In the genomic region with DNA sequence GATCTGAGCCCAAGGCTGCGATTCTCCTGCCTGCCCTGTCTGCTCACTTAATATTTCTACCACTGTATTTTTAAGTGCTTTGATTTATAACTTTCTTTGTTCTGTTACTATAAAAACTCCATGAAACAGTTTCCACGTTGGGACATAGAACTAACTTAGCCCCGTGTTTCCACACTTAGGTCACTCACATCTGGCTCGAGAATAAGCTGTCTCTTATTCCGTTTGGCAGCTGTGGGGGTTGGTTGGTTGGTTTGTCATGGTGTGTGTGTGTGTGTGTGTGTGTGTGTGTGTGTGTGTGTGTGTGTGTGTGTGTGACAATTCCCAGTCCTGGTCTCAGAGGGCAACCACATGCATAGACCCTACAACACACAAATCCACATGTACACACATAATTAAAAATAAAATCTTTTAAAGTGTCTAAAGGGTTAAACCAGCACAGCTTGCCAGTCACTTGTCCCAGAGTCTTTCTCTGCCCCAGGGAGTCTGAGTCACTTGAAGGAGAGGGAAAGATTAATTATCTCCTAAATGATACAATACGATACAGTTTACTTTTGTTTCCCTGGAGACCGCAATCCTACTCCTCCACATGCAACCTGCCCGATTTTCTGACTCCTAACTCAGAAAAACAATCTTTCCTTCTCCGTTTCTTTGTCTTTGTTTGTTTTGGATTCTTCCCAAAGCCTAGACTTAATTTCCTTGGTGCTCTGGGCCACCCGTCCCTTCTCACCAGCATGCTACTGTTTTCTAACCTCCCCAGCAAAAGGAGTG, we compare ENCODE assay signal across 13 mouse cellular contexts. TPM values are rescaled to one million over a fixed set of nuclear protein-coding genes. Genes with fewer than 3 reads are reported as not detected.
DNase-seq lines count a peak whose midpoint lies in the region; ATAC-seq and TF ChIP-seq lines count a peak whose summit lies in the region.
"Had no signal": no experiment of that assay in that cellular context is flagged by ENCODE, and none has a peak within 500 bp of the region (broad histone marks: within the 10 kb centered on the region; RNA-seq: fewer than 3 reads in every experiment).

No protein-coding gene starts in this region.

- ATAC-seq in heart, embryonic 11.5 days (replicated peaks; ENCODE audit: insufficient number of reproducible peaks, low FRiP score, low TSS enrichment) = no peak
- no peak for ATAC-seq in midbrain, embryonic 14.5 days (ENCODE audit: low FRiP score, low TSS enrichment)
- ATAC-seq in midbrain, embryonic 11.5 days (ENCODE audit: low FRiP score) = no peak
- ATAC-seq in limb, embryonic 11.5 days (ENCODE audit: insufficient number of reproducible peaks, low FRiP score, low TSS enrichment, low read depth) = no peak

- H3K79me2 ChIP-seq in heart, adult 2 months (replicated peaks; ENCODE audit: control insufficient read depth, insufficient read depth, low read length) = no peaks in the 10 kb centered on the region

- H3K27ac ChIP-seq in heart, embryonic 11.5 days (ENCODE audit: low read depth, low read length) = peak overlapping the region; percentile 57
- H3K27ac ChIP-seq in heart, adult 2 months = no peak overlapping the region
- H3K27ac ChIP-seq in midbrain, embryonic 14.5 days (replicated peaks; ENCODE audit: low read depth, low read length) = 0 out of 2 replicates have a peak overlapping the region, but pooled peaks have one; percentile 5
- H3K27ac ChIP-seq in midbrain, embryonic 11.5 days (ENCODE audit: low read depth, low read length) = no peak overlapping the region
- H3K27ac ChIP-seq in limb, embryonic 11.5 days (replicated peaks; ENCODE audit: low read depth, low read length) = 0 out of 2 replicates have a peak overlapping the region, but pooled peaks have one; percentile 30

- 0 out of 2 replicates have a peak overlapping the region, but pooled peaks have one; percentile 28 for H3K9ac ChIP-seq in heart, embryonic 11.5 days (ENCODE audit: low read depth, low read length)
- H3K9ac ChIP-seq in heart, adult 2 months (ENCODE audit: low read depth, low read length) = no peak overlapping the region
- no peak overlapping the region for H3K9ac ChIP-seq in midbrain, embryonic 14.5 days (replicated peaks; ENCODE audit: low read length)
- H3K9ac ChIP-seq in midbrain, embryonic 11.5 days (ENCODE audit: low read length) = no peak overlapping the region
- 0 out of 2 replicates have a peak overlapping the region, but pooled peaks have one; percentile 27 for H3K9ac ChIP-seq in limb, embryonic 11.5 days (ENCODE audit: low read length)

- no peak overlapping the region for H3K4me2 ChIP-seq in heart, embryonic 11.5 days
- H3K4me2 ChIP-seq in midbrain, embryonic 14.5 days (ENCODE audit: low read length) = no peak overlapping the region
- H3K4me2 ChIP-seq in midbrain, embryonic 11.5 days = no peak overlapping the region
- H3K4me2 ChIP-seq in limb, embryonic 11.5 days (ENCODE audit: low read depth, severe bottlenecking) = no peak overlapping the region
- H3K4me2 ChIP-seq: liver, embryonic 11.5 days had no signal

- no peak for TF ChIP-seq CTCF in heart, adult 2 months (IDR thresholded peaks at IDR 0.05)

- no peak for TF ChIP-seq EP300 in heart, adult 2 months (IDR thresholded peaks at IDR 0.05; ENCODE audit: insufficient read depth, low read depth, low read length)

- 28% methylated on average over 10 of the region's 10 CpGs for WGBS in heart, embryonic 11.5 days (ENCODE audit: insufficient replicate concordance)
- 35% methylated on average over 10 of the region's 10 CpGs for WGBS in heart, adult 2 months
- WGBS in midbrain, embryonic 14.5 days = 38% methylated on average over 10 of the region's 10 CpGs
- WGBS in midbrain, embryonic 11.5 days = 39% methylated on average over 10 of the region's 10 CpGs
- 28% methylated on average over 10 of the region's 10 CpGs for whole genome bisulfite sequencing in limb, embryonic 11.5 days

- TF ChIP-seq POLR2A in heart, adult 2 months (IDR thresholded peaks at IDR 0.05; ENCODE audit: insufficient read depth, low read depth, low read length) = no peak

- no peaks in the 10 kb centered on the region for H3K9me3 ChIP-seq in heart, embryonic 11.5 days (replicated peaks; ENCODE audit: control insufficient read depth, low read length)
- no peaks in the 10 kb centered on the region for H3K9me3 ChIP-seq in midbrain, embryonic 14.5 days (ENCODE audit: control insufficient read depth, low read length)
- H3K9me3 ChIP-seq in midbrain, embryonic 11.5 days (ENCODE audit: control insufficient read depth, low read length) = no peaks in the 10 kb centered on the region
- no peaks in the 10 kb centered on the region for H3K9me3 ChIP-seq in limb, embryonic 11.5 days (ENCODE audit: control insufficient read depth, low read length)

- peaks cover 2% of the 10 kb centered on the region; the same call in 1 of the 2 replicates for H3K36me3 ChIP-seq in heart, embryonic 11.5 days (ENCODE audit: control insufficient read depth, insufficient read depth, low read length)
- no peaks in the 10 kb centered on the region for H3K36me3 ChIP-seq in heart, adult 2 months (ENCODE audit: control insufficient read depth, insufficient read depth, low read length)
- no peaks in the 10 kb centered on the region for H3K36me3 ChIP-seq in midbrain, embryonic 14.5 days (ENCODE audit: control insufficient read depth, insufficient read depth, low read length)
- H3K36me3 ChIP-seq in midbrain, embryonic 11.5 days (ENCODE audit: control insufficient read depth, insufficient read depth, low read length) = no peaks in the 10 kb centered on the region
- H3K36me3 ChIP-seq in limb, embryonic 11.5 days (ENCODE audit: control insufficient read depth, insufficient read depth, low read length) = peaks cover 2% of the 10 kb centered on the region; the same call in 1 of the 2 replicates

- DNase-seq in heart, adult 2 months = no peak
- peak; percentile 38 for DNase-seq in midbrain, embryonic 14.5 days
- no peak for DNase-seq in midbrain, embryonic 11.5 days (ENCODE audit: low spot score, missing footprints)
- no peak for DNase-seq in limb, embryonic 11.5 days (ENCODE audit: low spot score)
- DNase-seq in thymus, postnatal 14 days = no peak
- DNase-seq in urinary bladder, postnatal 36 days (ENCODE audit: low spot score in 2 of 2) = no peak
- DNase-seq in testis, postnatal 10 days (ENCODE audit: low spot score) = no peak
- DNase-seq: cerebellum, adult 9-11 months; right cerebral cortex, postnatal 4 days had no signal

- H3K4me3 ChIP-seq in heart, embryonic 11.5 days (ENCODE audit: low read depth, low read length) = no peak overlapping the region
- no peak overlapping the region for H3K4me3 ChIP-seq in heart, adult 2 months
- H3K4me3 ChIP-seq in midbrain, embryonic 14.5 days (replicated peaks; ENCODE audit: low read depth, low read length) = no peak overlapping the region
- no peak overlapping the region for H3K4me3 ChIP-seq in midbrain, embryonic 11.5 days (ENCODE audit: low read depth, low read length)
- H3K4me3 ChIP-seq in limb, embryonic 11.5 days (ENCODE audit: low read depth, low read length) = no peak overlapping the region

- H3K27me3 ChIP-seq in heart, embryonic 11.5 days (ENCODE audit: control insufficient read depth, insufficient read depth, low read length) = no peaks in the 10 kb centered on the region
- no peaks in the 10 kb centered on the region for H3K27me3 ChIP-seq in heart, adult 2 months (ENCODE audit: control insufficient read depth, insufficient read depth, low read length)
- H3K27me3 ChIP-seq in midbrain, embryonic 14.5 days (ENCODE audit: control insufficient read depth, insufficient read depth, low read length) = no peaks in the 10 kb centered on the region
- H3K27me3 ChIP-seq in midbrain, embryonic 11.5 days (ENCODE audit: control insufficient read depth, insufficient read depth, low read length) = no peaks in the 10 kb centered on the region
- H3K27me3 ChIP-seq in limb, embryonic 11.5 days (ENCODE audit: control insufficient read depth, insufficient read depth, low read length) = no peaks in the 10 kb centered on the region

- intact Hi-C loops in heart, adult 2 months (cut with DNase I) = no loop called here

- H3K4me1 ChIP-seq in heart, embryonic 11.5 days (ENCODE audit: control insufficient read depth, insufficient read depth, low read length) = peaks cover 9% of the 10 kb centered on the region; the same call in 1 of the 2 replicates
- no peaks in the 10 kb centered on the region for H3K4me1 ChIP-seq in heart, adult 2 months (ENCODE audit: control insufficient read depth, insufficient read depth, low read length)
- 0 out of 2 replicates have a peak, but pooled peaks cover 5% of the 10 kb centered on the region for H3K4me1 ChIP-seq in midbrain, embryonic 14.5 days (ENCODE audit: control insufficient read depth, insufficient read depth, low read length)
- H3K4me1 ChIP-seq in midbrain, embryonic 11.5 days (ENCODE audit: control insufficient read depth, insufficient read depth, low read length) = peaks cover 3% of the 10 kb centered on the region; the same call in 1 of the 2 replicates
- H3K4me1 ChIP-seq in limb, embryonic 11.5 days (ENCODE audit: control insufficient read depth, insufficient read depth, low read length) = peaks cover 8% of the 10 kb centered on the region; the same call in 1 of the 2 replicates

RNA-seq across cellular contexts. Expression of a gene that starts 20.7 kb away (rescaled TPM):
- 7.0 and 9.8 TPM in 2 replicates for polyA plus RNA-seq in heart, embryonic 11.5 days (2014; fragmentation: Nextera tagmentation; extraction: Ambion mirVana)
- 10 to 100 TPM; 21.0 to 21.4 TPM for total RNA-seq in heart, adult 2 months (2021)
- polyA plus RNA-seq in heart, adult 2 months (2012; rRNA removed) = 38.7 and 40.9 TPM in 2 replicates
- 8.4 and 9.5 TPM in 2 replicates for polyA plus RNA-seq in midbrain, embryonic 14.5 days (2014; fragmentation: Nextera tagmentation; extraction: Ambion mirVana)
- polyA plus RNA-seq in midbrain, embryonic 11.5 days (2014; fragmentation: Nextera tagmentation; extraction: Ambion mirVana) = 4.4 and 6.1 TPM in 2 replicates
- 6.7 and 8.9 TPM in 2 replicates for polyA plus RNA-seq in limb, embryonic 11.5 days (2014; fragmentation: Nextera tagmentation; extraction: Ambion mirVana)

RNA-seq across cellular contexts. Expression of a gene that starts 22.2 kb away (rescaled TPM):
- polyA plus RNA-seq in heart, embryonic 11.5 days (2014; fragmentation: Nextera tagmentation; extraction: Ambion mirVana) = 24.3 and 30.1 TPM in 2 replicates
- total RNA-seq in heart, adult 2 months (2021) = 1,000 to 10,000 TPM in 1 of 2 experiments, 100 to 1,000 TPM in 1; 863 to 1,007 TPM
- polyA plus RNA-seq in heart, adult 2 months (2012; rRNA removed) = 383 and 578 TPM in 2 replicates
- not detected in 2 replicates for polyA plus RNA-seq in midbrain, embryonic 14.5 days (2014; fragmentation: Nextera tagmentation; extraction: Ambion mirVana)
- 0.11 and 0.19 TPM in 2 replicates for polyA plus RNA-seq in midbrain, embryonic 11.5 days (2014; fragmentation: Nextera tagmentation; extraction: Ambion mirVana)
- 0.52 and 0.83 TPM in 2 replicates for polyA plus RNA-seq in limb, embryonic 11.5 days (2014; fragmentation: Nextera tagmentation; extraction: Ambion mirVana)
- total RNA-seq: monocyte, adult 5-6 weeks had no signal

RNA-seq across cellular contexts. Expression of a gene that starts 35.6 kb away (rescaled TPM):
- polyA plus RNA-seq in heart, embryonic 11.5 days (2014; fragmentation: Nextera tagmentation; extraction: Ambion mirVana) = not detected in 2 replicates
- not detected for total RNA-seq in heart, adult 2 months (2021)
- 0.38 and 0.55 TPM in 2 replicates for polyA plus RNA-seq in heart, adult 2 months (2012; rRNA removed)
- polyA plus RNA-seq in midbrain, embryonic 14.5 days (2014; fragmentation: Nextera tagmentation; extraction: Ambion mirVana) = not detected in 2 replicates
- not detected in 2 replicates for polyA plus RNA-seq in midbrain, embryonic 11.5 days (2014; fragmentation: Nextera tagmentation; extraction: Ambion mirVana)
- not detected in 2 replicates for polyA plus RNA-seq in limb, embryonic 11.5 days (2014; fragmentation: Nextera tagmentation; extraction: Ambion mirVana)
- total RNA-seq: CH12.LX; monocyte, adult 5-6 weeks had no signal
- polyA plus RNA-seq: liver, embryonic 11.5 days had no signal

RNA-seq across cellular contexts. Expression of a gene that starts 53.9 kb away (rescaled TPM):
- polyA plus RNA-seq in heart, embryonic 11.5 days (2014; fragmentation: Nextera tagmentation; extraction: Ambion mirVana) = 2.0 and 3.7 TPM in 2 replicates
- total RNA-seq in heart, adult 2 months (2021) = under 1 TPM; 0.11 to 0.26 TPM
- polyA plus RNA-seq in heart, adult 2 months (2012; rRNA removed) = 0.09 and 0.14 TPM in 2 replicates
- 26.9 and 28.0 TPM in 2 replicates for polyA plus RNA-seq in midbrain, embryonic 14.5 days (2014; fragmentation: Nextera tagmentation; extraction: Ambion mirVana)
- 7.7 and 8.1 TPM in 2 replicates for polyA plus RNA-seq in midbrain, embryonic 11.5 days (2014; fragmentation: Nextera tagmentation; extraction: Ambion mirVana)
- 5.4 and 6.1 TPM in 2 replicates for polyA plus RNA-seq in limb, embryonic 11.5 days (2014; fragmentation: Nextera tagmentation; extraction: Ambion mirVana)

RNA-seq across cellular contexts. Expression of a gene that starts 57.5 kb away (rescaled TPM):
- 1.6 and 1.7 TPM in 2 replicates for polyA plus RNA-seq in heart, embryonic 11.5 days (2014; fragmentation: Nextera tagmentation; extraction: Ambion mirVana)
- 1 to 10 TPM; 1.0 to 1.6 TPM for total RNA-seq in heart, adult 2 months (2021)
- 2.3 and 3.4 TPM in 2 replicates for polyA plus RNA-seq in heart, adult 2 months (2012; rRNA removed)
- polyA plus RNA-seq in midbrain, embryonic 14.5 days (2014; fragmentation: Nextera tagmentation; extraction: Ambion mirVana) = 11.6 and 26.5 TPM in 2 replicates
- polyA plus RNA-seq in midbrain, embryonic 11.5 days (2014; fragmentation: Nextera tagmentation; extraction: Ambion mirVana) = 0.75 and 1.2 TPM in 2 replicates
- 0.43 and 0.89 TPM in 2 replicates for polyA plus RNA-seq in limb, embryonic 11.5 days (2014; fragmentation: Nextera tagmentation; extraction: Ambion mirVana)
- total RNA-seq: monocyte, adult 5-6 weeks had no signal
- polyA plus RNA-seq: liver, embryonic 11.5 days had no signal

Comparison
In these comparisons a context has a peak if more than half of its experiments do, and no peak if none do; other contexts are left out.
1. H3K27ac ChIP-seq: peak in heart, embryonic 11.5 days (single experiment), midbrain, embryonic 14.5 days (single experiment) and limb, embryonic 11.5 days (single experiment); none in heart, adult 2 months (single experiment) and midbrain, embryonic 11.5 days (single experiment).
2. H3K9ac ChIP-seq: peak in heart, embryonic 11.5 days (single experiment) and limb, embryonic 11.5 days (single experiment); none in heart, adult 2 months (single experiment), midbrain, embryonic 14.5 days (single experiment) and midbrain, embryonic 11.5 days (single experiment).
3. RNA of a gene that starts 22.2 kb away (polyA plus RNA-seq): 383 to 578 TPM in heart, adult 2 months and 24.3 to 30.1 TPM in heart, embryonic 11.5 days; 0.52 to 0.83 TPM in limb, embryonic 11.5 days, 0.11 to 0.19 TPM in midbrain, embryonic 11.5 days and not detected in midbrain, embryonic 14.5 days; every median in the first group is over 10 times any median in the second.